Mouse (Mus musculus) limb, embryonic 15.5 days (tissue): ENCODE results near the gene App. TPM values are rescaled to one million over a fixed set of nuclear protein-coding genes. Genes with fewer than 3 reads are reported as not detected.

ENCODE experiments used
- ATAC-seq: fragments of 200-750 bp; cut with Nextera tagmentation; 2 replicates; pipeline ENCODE4 v1.8.0; 2017; ENCODE audit warnings: low read depth, moderate TSS enrichment; ENCODE audit not compliant: insufficient number of reproducible peaks, low FRiP score, low TSS enrichment
- H3K27ac ChIP-seq: fragments of 300-500 bp; sonication (generic); 2 replicates; pipeline ENCODE4 v1.5.1; 2015; ENCODE audit warnings: moderate library complexity, mild to moderate bottlenecking, inconsistent platforms
- H3K27me3 ChIP-seq: fragments of 300-500 bp; sonication (generic); 2 replicates; pipeline ENCODE4 v1.6.1; 2015; ENCODE audit warnings: inconsistent platforms
- H3K36me3 ChIP-seq: fragments of 300-500 bp; sonication (generic); 2 replicates; pipeline ENCODE4 v1.6.1; 2015; ENCODE audit warnings: inconsistent platforms
- H3K4me1 ChIP-seq: fragments of 300-500 bp; sonication (generic); 2 replicates; pipeline ENCODE4 v1.6.1; 2015; ENCODE audit warnings: inconsistent platforms
- H3K4me2 ChIP-seq: fragments of 300-500 bp; sonication (generic); 2 replicates; pipeline ENCODE4 v1.6.1; 2015; ENCODE audit warnings: mild to moderate bottlenecking, inconsistent platforms
- H3K4me3 ChIP-seq: fragments of 300-500 bp; sonication (generic); 2 replicates; pipeline ENCODE4 v1.5.1; 2015; ENCODE audit warnings: mild to moderate bottlenecking, inconsistent platforms
- H3K9ac ChIP-seq: fragments of 300-500 bp; sonication (generic); 2 replicates; pipeline ENCODE4 v1.6.1; 2015; ENCODE audit warnings: inconsistent platforms
- H3K9me3 ChIP-seq: fragments of 300-500 bp; sonication (generic); 2 replicates; pipeline ENCODE4 v1.6.1; 2016; ENCODE audit warnings: inconsistent platforms
- WGBS: fragments of 180-500 bp; shearing (Covaris S2); methylation state at CpG from one replicate; pipeline ENCODE4 v1.1.7; 2015; 5-methylcytosine and 5-hydroxymethylcytosine counted together
- polyA plus RNA-seq: library from polyadenylated mRNA; unstranded; fragments of >200 nt; fragmentation: Nextera tagmentation; extraction: Ambion mirVana; gene quantifications from 2 replicates; pipeline ENCODE4 v1.2.1, GENCODE M21; 2015

Gene App
- polyA plus RNA-seq, 1 experiment from 2014 or later = 231 TPM

- ATAC-seq = no peak
- H3K4me1 ChIP-seq = no peaks in the 10 kb centered on the region
- no peak overlapping the region for H3K9ac ChIP-seq
- H3K9me3 ChIP-seq = no peaks in the 10 kb centered on the region
- no peak overlapping the region for H3K4me2 ChIP-seq
- no peak overlapping the region for H3K4me3 ChIP-seq
- 92% methylated on average over 12 of the region's 12 CpGs for WGBS
- no peaks in the 10 kb centered on the region for H3K27me3 ChIP-seq
- H3K36me3 ChIP-seq = peaks cover 34% of the 10 kb centered on the region; the same call in 1 of the 2 replicates
- no peak overlapping the region for H3K27ac ChIP-seq
These were observed 101.8 kb downstream of the App start for GRCm38 (mm10) chr16:85071791-85072190.

- 91% methylated on average over 1 of the region's 1 CpGs for WGBS
- Histone ChIP-seq H3K27me3 (no peaks in the 10 kb centered on the region), H3K4me1 (no peaks in the 10 kb centered on the region), H3K4me3 (no peak overlapping the region), H3K9ac (no peak overlapping the region), H3K27ac (no peak overlapping the region), H3K9me3 (no peaks in the 10 kb centered on the region), H3K36me3 (peaks cover 32% of the 10 kb centered on the region; the same call in 1 of the 2 replicates), H3K4me2 (no peak overlapping the region)
- ATAC-seq = no peak
These were observed 102.3 kb downstream of the App start for GRCm38 (mm10) chr16:85071248-85071647.

- Histone ChIP-seq H3K27me3 (no peaks in the 10 kb centered on the region), H3K4me1 (no peaks in the 10 kb centered on the region), H3K4me2 (no peak overlapping the region), H3K27ac (no peak overlapping the region), H3K9ac (no peak overlapping the region), H3K9me3 (no peaks in the 10 kb centered on the region), H3K4me3 (no peak overlapping the region), H3K36me3 (peaks cover 12% of the 10 kb centered on the region; the same call in 1 of the 2 replicates)
- WGBS = 88% methylated on average over 13 of the region's 13 CpGs
- no peak for ATAC-seq
These were observed 106.2 kb downstream of the App start for GRCm38 (mm10) chr16:85067254-85067893.

DNA sequence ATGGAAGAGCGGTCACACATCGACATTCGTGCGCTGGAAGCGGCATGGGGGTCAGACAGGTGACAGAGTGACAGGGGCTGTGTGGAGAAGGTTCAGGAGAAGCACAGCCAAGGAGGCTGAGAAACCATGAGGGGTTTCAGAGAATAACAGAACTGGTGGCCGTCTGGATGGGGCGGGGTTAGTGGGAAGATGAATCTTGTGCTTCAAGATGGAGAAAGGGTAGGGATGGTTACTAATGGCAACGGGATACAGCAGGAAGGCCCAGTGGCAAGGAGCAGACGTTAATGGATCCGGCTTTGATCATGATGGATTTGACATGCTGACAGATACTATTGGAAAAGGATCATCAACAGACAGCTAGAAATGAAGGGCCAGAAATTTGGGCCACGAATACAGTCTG, 107.3 kb downstream of the App start:
- H3K27ac ChIP-seq = no peak overlapping the region
- H3K36me3 ChIP-seq = peaks cover 13% of the 10 kb centered on the region; the same call in 1 of the 2 replicates
- H3K9ac ChIP-seq = no peak overlapping the region
- H3K27me3 ChIP-seq = no peaks in the 10 kb centered on the region
- H3K9me3 ChIP-seq = no peaks in the 10 kb centered on the region
- no peak for ATAC-seq
- H3K4me3 ChIP-seq = no peak overlapping the region
- H3K4me1 ChIP-seq = no peaks in the 10 kb centered on the region
- no peak overlapping the region for H3K4me2 ChIP-seq
- WGBS = 86% methylated on average over 11 of the region's 11 CpGs

- no peak for ATAC-seq
- Histone ChIP-seq H3K4me3 (no peak overlapping the region), H3K4me1 (no peaks in the 10 kb centered on the region), H3K27ac (no peak overlapping the region), H3K36me3 (peaks cover 14% of the 10 kb centered on the region; the same call in 1 of the 2 replicates), H3K9me3 (no peaks in the 10 kb centered on the region), H3K9ac (no peak overlapping the region), H3K4me2 (no peak overlapping the region), H3K27me3 (no peaks in the 10 kb centered on the region)
- WGBS = 88% methylated on average over 5 of the region's 6 CpGs
These were observed 108.8 kb downstream of the App start for GRCm38 (mm10) chr16:85064800-85065199.

GRCm38 (mm10) chr16:85062732-85063131, 110.8 kb downstream of the App start:
- Histone ChIP-seq H3K27ac (no peak overlapping the region), H3K4me1 (peaks cover 6% of the 10 kb centered on the region; the same call in 1 of the 2 replicates), H3K27me3 (no peaks in the 10 kb centered on the region), H3K36me3 (peaks cover 14% of the 10 kb centered on the region; the same call in 1 of the 2 replicates), H3K9me3 (no peaks in the 10 kb centered on the region), H3K9ac (no peak overlapping the region), H3K4me2 (no peak overlapping the region), H3K4me3 (no peak overlapping the region)
- ATAC-seq = no peak
- 62% methylated on average over 3 of the region's 3 CpGs for whole genome bisulfite sequencing

DNA sequence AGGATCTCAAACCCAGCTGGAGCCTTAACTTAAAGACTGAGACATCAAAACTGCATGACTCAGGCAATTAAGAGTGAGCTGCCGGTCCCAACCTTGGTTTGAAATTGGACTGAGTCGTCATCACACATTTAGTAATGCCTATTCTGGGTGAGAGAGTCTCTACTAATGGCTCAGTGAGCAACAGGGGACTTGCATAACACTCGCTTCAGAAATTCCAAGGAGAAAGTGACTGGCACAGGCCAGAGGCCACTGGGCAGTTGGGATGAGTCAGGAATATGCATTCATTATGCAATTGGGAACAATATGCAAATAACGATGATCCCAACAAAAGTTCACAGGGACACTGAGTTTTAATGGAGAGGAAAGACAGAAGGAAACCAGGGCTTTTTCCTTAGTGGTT, 111.8 kb downstream of the App start:
- no peak for ATAC-seq
- Histone ChIP-seq H3K27me3 (no peaks in the 10 kb centered on the region), H3K4me1 (peaks cover 6% of the 10 kb centered on the region; the same call in 1 of the 2 replicates), H3K27ac (no peak overlapping the region), H3K36me3 (peaks cover 19% of the 10 kb centered on the region; the same call in 1 of the 2 replicates), H3K4me3 (no peak overlapping the region), H3K9me3 (no peaks in the 10 kb centered on the region), H3K9ac (no peak overlapping the region), H3K4me2 (no peak overlapping the region)
- 89% methylated on average over 4 of the region's 4 CpGs for WGBS

DNA sequence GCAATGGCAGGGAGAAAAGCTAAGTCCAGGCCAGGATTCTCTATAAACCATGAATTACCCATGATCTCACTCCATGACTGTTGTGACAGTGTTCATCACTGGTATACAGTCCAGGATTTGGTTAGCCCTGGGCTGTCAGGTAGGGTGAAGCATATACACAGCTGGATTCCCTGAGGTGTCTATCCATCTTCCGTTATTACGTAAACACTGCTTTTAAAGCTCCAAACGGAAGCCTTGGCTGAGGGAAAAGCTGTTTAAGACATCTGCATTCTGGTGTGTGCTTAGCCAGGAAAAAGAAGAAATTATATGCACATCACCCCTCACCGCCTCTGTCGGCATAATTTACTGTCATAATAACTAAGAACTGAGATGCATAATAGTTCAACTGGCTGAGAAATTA, 115.4 kb downstream of the App start:
- Histone ChIP-seq H3K4me3 (no peak overlapping the region), H3K9me3 (no peaks in the 10 kb centered on the region), H3K27me3 (no peaks in the 10 kb centered on the region), H3K4me2 (no peak overlapping the region), H3K27ac (no peak overlapping the region), H3K9ac (no peak overlapping the region), H3K4me1 (peaks cover 6% of the 10 kb centered on the region; the same call in 1 of the 2 replicates), H3K36me3 (peaks cover 24% of the 10 kb centered on the region)
- ATAC-seq = no peak
- 63% methylated on average over 5 of the region's 5 CpGs for WGBS

DNA sequence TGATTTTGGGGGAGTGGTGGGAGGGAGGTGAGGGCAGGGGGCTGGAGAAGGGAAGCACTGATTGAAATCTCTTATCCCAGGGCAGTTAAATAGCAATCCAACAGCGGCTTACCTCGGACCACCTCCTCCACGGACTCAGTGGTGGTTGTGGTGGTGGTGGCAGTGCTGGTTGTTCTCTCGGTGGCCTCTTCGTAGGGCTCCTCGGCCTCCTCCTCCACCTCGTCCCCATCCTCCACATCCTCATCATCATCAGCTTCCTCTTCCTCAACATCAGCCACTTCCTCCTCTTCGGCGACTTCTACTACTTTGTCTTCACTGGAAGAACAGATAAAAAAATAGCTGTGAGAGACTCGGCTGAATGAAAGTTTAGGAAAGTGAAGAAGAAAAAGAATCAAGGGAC, 117.4 kb downstream of the App start:
- Histone ChIP-seq H3K27ac (no peak overlapping the region), H3K4me2 (no peak overlapping the region), H3K4me1 (peaks cover 6% of the 10 kb centered on the region; the same call in 1 of the 2 replicates), H3K4me3 (no peak overlapping the region), H3K9me3 (no peaks in the 10 kb centered on the region), H3K9ac (no peak overlapping the region), H3K27me3 (no peaks in the 10 kb centered on the region), H3K36me3 (peaks cover 15% of the 10 kb centered on the region)
- no peak for ATAC-seq
- 94% methylated on average over 10 of the region's 10 CpGs for WGBS

DNA sequence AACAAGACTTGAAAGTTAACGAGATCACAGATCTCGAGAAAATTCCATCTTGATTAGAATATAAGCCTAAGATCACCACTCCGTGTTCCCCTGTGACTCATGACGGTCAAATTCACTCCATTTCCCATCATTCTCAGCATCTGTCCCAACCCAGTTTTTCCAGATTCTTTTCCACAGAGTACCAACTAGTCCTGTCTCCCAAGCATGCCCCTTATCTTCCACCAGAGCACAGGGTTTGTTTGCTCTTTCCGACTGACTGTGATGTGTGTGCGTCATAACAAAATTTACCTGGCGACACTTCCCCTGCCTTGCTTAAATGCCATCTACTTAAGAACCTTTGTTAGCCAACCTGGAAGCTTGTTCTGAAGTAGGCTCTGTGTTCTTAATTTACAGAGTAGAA, 119.6 kb downstream of the App start:
- no peaks in the 10 kb centered on the region for H3K9me3 ChIP-seq
- no peaks in the 10 kb centered on the region for H3K27me3 ChIP-seq
- peaks cover 14% of the 10 kb centered on the region for H3K36me3 ChIP-seq
- H3K27ac ChIP-seq = no peak overlapping the region
- no peak overlapping the region for H3K9ac ChIP-seq
- no peak for ATAC-seq
- WGBS = 79% methylated on average over 7 of the region's 7 CpGs
- peaks cover 5% of the 10 kb centered on the region; the same call in 1 of the 2 replicates for H3K4me1 ChIP-seq
- H3K4me2 ChIP-seq = no peak overlapping the region
- no peak overlapping the region for H3K4me3 ChIP-seq

- Histone ChIP-seq H3K9ac (no peak overlapping the region), H3K4me3 (no peak overlapping the region), H3K4me2 (no peak overlapping the region), H3K27me3 (no peaks in the 10 kb centered on the region), H3K36me3 (peaks cover 14% of the 10 kb centered on the region), H3K9me3 (no peaks in the 10 kb centered on the region), H3K27ac (no peak overlapping the region), H3K4me1 (0 out of 2 replicates have a peak, but pooled peaks cover 4% of the 10 kb centered on the region)
- no peak for ATAC-seq
- WGBS = 31% methylated on average over 6 of the region's 6 CpGs
These were observed 126.3 kb downstream of the App start for GRCm38 (mm10) chr16:85047310-85047709.

DNA sequence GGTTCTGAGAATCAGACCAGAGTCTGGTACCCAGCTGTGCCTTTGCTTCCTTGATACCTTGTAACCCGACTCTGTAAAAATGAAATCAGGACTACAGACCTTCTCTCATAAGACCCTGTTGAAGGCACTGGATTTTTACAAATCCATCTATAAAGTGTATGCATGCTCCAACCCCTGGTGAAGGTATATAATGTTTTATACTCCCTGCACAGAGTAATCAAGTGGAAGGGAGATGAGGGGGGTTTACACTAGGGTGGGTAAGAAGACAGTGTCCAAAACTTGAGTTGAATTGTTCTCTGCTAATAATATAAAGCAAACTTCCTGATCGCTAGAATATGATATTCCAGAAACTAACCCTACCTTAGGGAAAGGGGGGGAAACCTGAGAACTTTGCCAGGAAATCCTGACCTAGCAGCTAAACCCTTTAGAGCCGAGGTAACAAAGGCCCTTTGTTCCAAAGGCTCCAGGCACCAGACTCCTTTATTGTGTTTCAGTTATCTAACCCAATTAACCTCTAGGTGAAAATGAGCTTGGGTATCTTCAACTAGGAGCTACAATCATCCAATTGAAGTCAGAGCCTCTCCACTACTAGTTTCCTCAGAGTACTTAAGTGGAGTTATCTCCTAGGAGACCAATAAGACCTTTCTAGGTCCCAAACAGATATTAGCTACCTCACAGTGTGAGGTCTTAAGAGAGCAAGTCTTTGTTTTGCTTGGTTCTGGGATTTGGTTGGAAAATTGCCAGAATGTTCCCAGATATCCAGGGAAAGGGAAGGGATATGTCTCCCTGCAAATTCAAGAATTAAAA, 132.2 kb downstream of the App start:
- 37% methylated on average over 3 of the region's 3 CpGs for WGBS
- peaks cover 29% of the 10 kb centered on the region for H3K36me3 ChIP-seq
- H3K4me1 ChIP-seq = peaks cover 4% of the 10 kb centered on the region; the same call in 1 of the 2 replicates
- no peaks in the 10 kb centered on the region for H3K27me3 ChIP-seq
- no peak for ATAC-seq
- H3K4me3 ChIP-seq = no peak overlapping the region
- H3K9me3 ChIP-seq = no peaks in the 10 kb centered on the region
- H3K27ac ChIP-seq = no peak overlapping the region
- no peak overlapping the region for H3K4me2 ChIP-seq
- H3K9ac ChIP-seq = no peak overlapping the region
